Mouse (Mus musculus) hindbrain, embryonic 16.5 days (tissue): ENCODE measurements around the gene Nanp. TPM values are rescaled to one million over a fixed set of nuclear protein-coding genes. Genes with fewer than 3 reads are reported as not detected.

Experiments used
- ATAC-seq: fragments of 200-750 bp; cut with Nextera tagmentation; 2 replicates; pipeline ENCODE4 v1.8.0; 2017; ENCODE audit warnings: moderate TSS enrichment, moderate library complexity
- H3K27ac ChIP-seq: fragments of 300-500 bp; sonication (generic); 2 replicates; pipeline ENCODE4 v1.5.1; 2014; ENCODE audit warnings: low read depth, mild to moderate bottlenecking, control low read depth, low read length, moderate library complexity
- H3K27me3 ChIP-seq: fragments of 300-500 bp; sonication (generic); replicated peaks from 2 replicates; pipeline ENCODE4 v1.6.1; 2014; ENCODE audit warnings: low read length; ENCODE audit not compliant: control insufficient read depth, insufficient read depth
- H3K36me3 ChIP-seq: fragments of 300-500 bp; sonication (generic); 2 replicates; pipeline ENCODE4 v1.6.1; 2014; ENCODE audit warnings: mild to moderate bottlenecking, low read length, moderate library complexity, mixed read lengths; ENCODE audit not compliant: control insufficient read depth, insufficient read depth
- H3K4me1 ChIP-seq: fragments of 300-500 bp; sonication (generic); 2 replicates; pipeline ENCODE4 v1.6.1; 2014; ENCODE audit warnings: low read depth, low read length; ENCODE audit not compliant: control insufficient read depth, insufficient read depth
- H3K4me2 ChIP-seq: fragments of 300-500 bp; sonication (generic); 2 replicates; pipeline ENCODE4 v1.6.1; 2014; ENCODE audit warnings: mild to moderate bottlenecking, low read length, control low read depth, moderate library complexity
- H3K4me3 ChIP-seq: fragments of 300-500 bp; sonication (generic); 2 replicates; pipeline ENCODE4 v1.5.1; 2014; ENCODE audit warnings: mild to moderate bottlenecking, low read length, control low read depth, moderate library complexity
- H3K9ac ChIP-seq: fragments of 300-500 bp; sonication (generic); 2 replicates; pipeline ENCODE4 v1.6.1; 2014; ENCODE audit warnings: low read depth, mild to moderate bottlenecking, control low read depth, low read length, moderate library complexity
- H3K9me3 ChIP-seq: fragments of 300-500 bp; sonication (generic); 2 replicates; pipeline ENCODE4 v1.6.1; 2014; ENCODE audit warnings: mild to moderate bottlenecking, low read length, moderate library complexity; ENCODE audit not compliant: control insufficient read depth
- WGBS: fragments of 180-500 bp; shearing (Covaris S2); extraction: QIAGEN DNeasy Blood & Tissue Kit; methylation state at CpG from one replicate; pipeline ENCODE4 v1.1.7; 2014; 5-methylcytosine and 5-hydroxymethylcytosine counted together
- polyA plus RNA-seq: library from polyadenylated mRNA; unstranded; fragments of >200 nt; fragmentation: Nextera tagmentation; extraction: Ambion mirVana; gene quantifications from 2 replicates; pipeline ENCODE4 v1.2.1, GENCODE M21; 2015

Gene Nanp
- polyA plus RNA-seq, 1 experiment from 2014 or later = 36.1 TPM

GRCm38 (mm10) chr2:150982051-150982450 lies 57.1 kb downstream of the Nanp start:
- ATAC-seq = no peak
- Histone ChIP-seq H3K36me3 (no peaks in the 10 kb centered on the region), H3K4me1 (no peaks in the 10 kb centered on the region), H3K27me3 (no peaks in the 10 kb centered on the region), H3K27ac (no peak overlapping the region), H3K4me3 (no peak overlapping the region), H3K9ac (no peak overlapping the region), H3K4me2 (no peak overlapping the region), H3K9me3 (no peaks in the 10 kb centered on the region)

GRCm38 (mm10) chr2:150981524-150981923 lies 57.7 kb downstream of the Nanp start:
- H3K9ac ChIP-seq = no peak overlapping the region
- no peak overlapping the region for H3K4me2 ChIP-seq
- H3K9me3 ChIP-seq = no peaks in the 10 kb centered on the region
- no peaks in the 10 kb centered on the region for H3K27me3 ChIP-seq
- H3K4me3 ChIP-seq = no peak overlapping the region
- no peak for ATAC-seq
- 89% methylated on average over 7 of the region's 7 CpGs for WGBS
- no peaks in the 10 kb centered on the region for H3K4me1 ChIP-seq
- H3K36me3 ChIP-seq = no peaks in the 10 kb centered on the region
- no peak overlapping the region for H3K27ac ChIP-seq

DNA sequence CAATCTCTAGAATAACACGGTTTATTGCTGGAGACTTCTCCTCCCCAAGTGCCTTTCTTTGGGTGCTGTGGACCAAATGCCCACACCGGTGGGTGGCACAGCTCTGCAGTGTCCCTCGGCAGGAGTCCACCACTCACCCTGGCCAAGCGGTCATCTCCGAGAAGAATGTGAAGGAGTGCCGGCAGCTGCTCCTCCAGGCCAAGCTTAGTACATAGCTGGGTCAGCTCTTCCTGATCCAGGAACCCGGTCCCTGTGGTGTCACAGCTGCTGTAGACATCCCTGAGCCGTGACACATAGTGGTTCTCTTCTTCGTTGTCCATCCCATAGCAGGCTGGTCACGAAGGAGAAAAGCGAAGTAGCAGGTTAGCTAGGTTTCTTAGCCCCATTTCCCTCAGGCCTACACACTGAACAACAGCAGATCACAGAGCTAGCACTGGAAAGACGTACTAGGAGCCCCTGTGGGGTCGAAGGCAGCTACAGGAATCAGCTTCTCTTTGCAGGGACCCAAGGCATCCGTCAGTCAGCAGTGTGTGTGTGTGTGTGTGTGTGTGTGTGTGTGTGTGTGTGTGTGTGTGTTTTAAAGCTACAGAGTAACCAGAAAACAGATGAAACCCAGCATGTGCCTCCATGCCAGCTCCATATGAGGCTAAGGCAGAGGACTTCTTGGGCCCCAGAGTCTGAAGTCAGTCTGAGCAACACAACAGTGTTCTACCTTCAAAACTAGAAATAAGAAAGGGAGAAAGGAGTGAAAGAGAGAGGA lies 59.2 kb downstream of the Nanp start:
- H3K4me2 ChIP-seq = no peak overlapping the region
- H3K9me3 ChIP-seq = no peaks in the 10 kb centered on the region
- H3K4me1 ChIP-seq = no peaks in the 10 kb centered on the region
- H3K4me3 ChIP-seq = no peak overlapping the region
- ATAC-seq = no peak
- H3K9ac ChIP-seq = no peak overlapping the region
- H3K36me3 ChIP-seq = peaks cover 2% of the 10 kb centered on the region; the same call in 1 of the 2 replicates
- H3K27ac ChIP-seq = no peak overlapping the region
- H3K27me3 ChIP-seq = no peaks in the 10 kb centered on the region
- WGBS = 88% methylated on average over 14 of the region's 14 CpGs

Other genes starting within 250 kb of the Nanp start
- gene Abhd12, start 134.7 kb downstream of the Nanp start, polyA plus RNA-seq = 143 and 157 TPM in 2 replicates
- 14.1 and 14.5 TPM in 2 replicates for gene Gins1, start 134.0 kb downstream of the Nanp start, polyA plus RNA-seq
- 3.6 and 4.6 TPM in 2 replicates for gene Ninl, start within 50 bp of the Nanp start, polyA plus RNA-seq
- gene Gm14151, start 53.0 kb upstream of the Nanp start, polyA plus RNA-seq = not detected in 2 replicates
- not detected in 2 replicates for gene Gm14147, start 58.8 kb upstream of the Nanp start, polyA plus RNA-seq